Mouse (Mus musculus): ENCODE measurements around the gene Tmprss6. TPM values are rescaled to one million over a fixed set of nuclear protein-coding genes. Genes with fewer than 3 reads are reported as not detected.
A peak's percentile ranks its signal among the peaks of the same experiment; 100 is the strongest.

The Tmprss6 gene
- total RNA-seq (2021), result not detected

DNA sequence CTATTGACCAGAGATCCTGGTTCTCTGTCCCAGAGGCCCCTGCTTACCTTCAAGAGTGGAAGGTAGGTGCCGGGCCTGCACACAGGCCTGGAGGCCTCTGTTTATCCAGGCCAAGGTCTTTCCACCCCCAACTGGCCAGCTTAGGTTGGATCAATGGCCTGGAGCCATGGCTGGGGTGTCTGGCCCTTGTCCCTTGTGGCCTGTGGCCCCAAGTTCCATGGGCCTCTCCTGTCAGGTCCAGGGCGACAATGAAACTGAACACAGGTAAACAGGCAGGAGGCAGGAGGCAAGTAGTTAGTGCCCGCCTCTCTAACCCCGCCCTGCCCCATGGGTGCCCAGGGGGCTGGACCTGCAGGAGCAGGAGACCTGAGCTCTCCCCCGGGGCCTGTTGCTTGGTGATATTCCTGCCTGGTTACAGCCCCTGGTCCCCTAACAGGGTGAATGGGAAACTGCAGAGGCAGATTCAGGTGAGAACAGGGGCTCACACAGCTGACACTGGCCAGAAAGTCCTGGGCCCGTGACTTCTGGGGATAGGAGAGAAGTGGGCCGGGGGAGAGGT lies at the start of gene Tmprss6:
TSS of gene Tmprss6 (minus strand) at position 256 of the 559 bp plus-strand sequence.
- intact Hi-C loops (cut with DNase I), result no loop called here
- no peak for DNase-seq

DNA sequence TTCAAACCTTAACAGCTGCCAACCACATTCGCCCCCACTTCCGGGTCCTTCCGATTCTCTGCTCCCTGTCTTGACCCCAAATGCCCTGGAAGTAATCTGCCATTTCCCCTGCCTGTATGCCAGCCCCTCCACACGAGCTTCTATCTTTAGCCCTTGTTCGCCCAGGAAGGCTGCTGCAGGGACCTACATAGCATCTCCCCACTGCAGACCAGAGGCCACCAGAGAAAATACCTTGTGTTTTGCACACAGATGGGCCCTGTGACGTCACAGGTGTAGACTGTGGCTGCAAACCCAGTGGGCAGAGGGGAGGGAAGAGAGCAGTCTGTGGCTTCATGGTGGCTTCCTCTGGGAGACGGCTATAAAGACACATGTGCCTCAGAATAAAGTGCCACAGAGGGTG lies 49.8 kb upstream of the Tmprss6 start:
- intact Hi-C loops (cut with DNase I), result no loop called here

DNA sequence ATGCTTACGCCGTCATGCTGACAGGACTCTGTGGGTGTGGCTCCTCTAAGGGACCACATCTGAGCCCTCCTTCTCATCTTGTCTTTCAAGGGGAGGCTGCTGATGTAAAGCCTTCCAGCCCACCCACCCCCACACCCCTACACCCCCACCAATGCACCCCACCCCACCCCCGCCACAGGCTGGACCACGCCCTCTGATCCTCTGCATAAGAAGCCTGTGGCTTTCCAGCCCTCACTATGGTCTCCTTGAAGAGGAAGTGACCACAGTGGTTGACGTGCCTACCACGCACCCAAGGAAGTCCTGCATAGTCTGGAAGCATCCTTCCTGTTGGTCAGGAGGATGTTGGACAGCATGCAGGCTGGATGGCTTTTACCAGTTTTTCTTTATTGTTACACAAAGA lies 47.3 kb upstream of the Tmprss6 start:
- DNase-seq, result no peak
- intact Hi-C loops (cut with DNase I), result no loop called here

More for the DNA sequence above, 49.8 kb upstream of the Tmprss6 start:
- DNase-seq, result no peak

DNA sequence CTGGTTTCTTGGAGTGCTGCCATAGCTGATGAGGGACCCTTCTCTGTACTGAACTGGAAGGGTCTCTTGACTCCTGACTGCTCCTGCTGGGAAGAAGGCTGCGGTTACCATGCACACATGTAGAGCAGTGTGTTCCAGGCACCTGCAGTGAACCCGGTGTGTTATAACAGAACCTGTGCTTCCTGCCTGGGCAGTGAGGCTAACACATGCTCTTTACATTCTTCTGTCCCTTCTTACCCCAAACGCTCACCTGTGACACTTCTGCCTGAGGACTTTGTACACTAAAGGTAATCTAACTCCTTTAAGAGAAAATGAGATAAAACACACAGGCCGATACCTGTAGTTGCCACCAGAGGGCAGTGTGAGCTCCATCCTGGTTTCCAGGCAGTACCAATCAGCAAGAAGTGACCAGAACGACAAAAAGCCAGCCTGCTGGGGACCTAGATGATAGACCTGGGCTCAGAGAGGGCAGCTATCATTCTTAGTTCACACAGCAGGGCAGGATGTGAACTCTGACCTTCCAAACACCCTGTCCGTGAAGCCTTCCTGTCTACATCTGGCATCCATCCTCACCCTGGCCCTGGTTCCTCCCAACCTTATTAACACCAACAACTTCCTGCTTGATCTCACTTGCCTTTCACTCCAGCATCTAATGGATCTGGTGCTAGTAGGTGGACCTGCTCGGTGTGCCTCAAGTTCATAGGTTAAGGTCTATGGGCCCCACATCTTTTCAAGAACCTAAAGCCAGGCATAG lies 46.1 kb upstream of the Tmprss6 start:
- peak; percentile 85 to 86 for DNase-seq
- intact Hi-C loops (cut with DNase I), result loop anchor here (1.0 to 5.0 kb wide), 3 partner anchors 18 to 68 kb away; no protein-coding TSS in a partner anchor

DNA sequence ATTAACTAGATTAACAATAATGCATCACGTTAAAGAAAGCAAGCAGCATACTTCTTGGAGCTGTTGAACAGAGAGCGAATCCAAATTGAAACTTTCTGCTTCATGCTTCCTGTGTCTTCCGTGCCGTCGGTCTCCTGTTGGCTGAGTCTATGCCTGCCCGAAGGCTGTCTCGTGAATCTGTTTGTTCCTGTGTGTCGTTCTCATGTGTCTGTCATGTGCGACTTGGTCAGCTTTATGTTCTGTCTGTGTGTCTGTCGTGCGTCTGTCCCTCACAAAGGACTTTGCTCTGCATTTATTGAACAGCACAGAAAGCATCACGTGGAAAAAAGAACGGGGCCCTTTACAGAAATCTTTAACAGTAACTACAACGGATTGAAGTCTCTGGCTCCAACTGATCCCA lies 44.6 kb upstream of the Tmprss6 start:
- intact Hi-C loops (cut with DNase I), result loop anchor here (5.0 kb wide), 1 partner anchor 66 kb away; no protein-coding TSS in a partner anchor
- DNase-seq, result no peak

DNA sequence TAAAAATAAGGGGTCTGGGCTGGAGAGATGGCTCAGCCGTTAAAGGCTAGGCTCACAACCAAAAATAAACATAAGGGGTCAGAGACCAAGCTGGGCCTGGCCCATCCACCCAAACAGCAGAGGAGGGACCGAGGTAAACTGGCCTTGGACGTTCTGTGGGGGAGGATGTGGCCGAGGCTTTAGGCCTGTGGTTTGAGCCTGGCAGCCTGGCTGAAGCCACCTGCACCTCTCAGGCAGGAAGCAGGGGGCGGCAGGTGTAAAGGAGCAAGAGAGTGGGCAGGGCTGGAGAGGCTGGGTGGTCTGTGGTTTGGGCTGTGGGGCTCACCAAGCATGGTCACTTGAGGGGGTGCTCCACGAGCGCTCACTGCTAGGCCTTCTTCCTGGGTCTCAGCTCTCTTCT lies 43.5 kb upstream of the Tmprss6 start:
- intact Hi-C loops (cut with DNase I), result loop anchor here (5.0 kb wide), 1 partner anchor 65 kb away; no protein-coding TSS in a partner anchor
- no peak for DNase-seq

DNA sequence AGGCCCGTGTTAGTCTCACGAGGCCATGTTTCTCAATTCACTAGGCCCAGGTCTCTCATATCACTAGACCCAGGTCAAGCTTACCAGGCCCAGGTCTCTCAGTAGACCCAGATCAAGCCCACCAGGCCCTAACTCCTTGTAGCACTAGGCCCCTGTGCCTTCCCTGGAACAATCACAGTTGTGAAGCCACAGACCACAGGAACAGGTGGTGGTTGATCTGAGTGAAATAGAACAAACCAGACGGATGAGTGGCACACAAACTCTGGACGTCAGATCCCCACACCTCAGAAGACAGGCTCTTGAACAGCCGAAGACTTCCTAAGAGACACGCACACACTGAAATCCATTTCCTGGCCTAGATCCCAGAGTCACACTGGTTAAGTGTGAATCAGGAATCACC lies 42.3 kb upstream of the Tmprss6 start:
- intact Hi-C loops (cut with DNase I), result loop anchor here (5.0 kb wide), 1 partner anchor 63 kb away; no protein-coding TSS in a partner anchor
- no peak for DNase-seq

DNA sequence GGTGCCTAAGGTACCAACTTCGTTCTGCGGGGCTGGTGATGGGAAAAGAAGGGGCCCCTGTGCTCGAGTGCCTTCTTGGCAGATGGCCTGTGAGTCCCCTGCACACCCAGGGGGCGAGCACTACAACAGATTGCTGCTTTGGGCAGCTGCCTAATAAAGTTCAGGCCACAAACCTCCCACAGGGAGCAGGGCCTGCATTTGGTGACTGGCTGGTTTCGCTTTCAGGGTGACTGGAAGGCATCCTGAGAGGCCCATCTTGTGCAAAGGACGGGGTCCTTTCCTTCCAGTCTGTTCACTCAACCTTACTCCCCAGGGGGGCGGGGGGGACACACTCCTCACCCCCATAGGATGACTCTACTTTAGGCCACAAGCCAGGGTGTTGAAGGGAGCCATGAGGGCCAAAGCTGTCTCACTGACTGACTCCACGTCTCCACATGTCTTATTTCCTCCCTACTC lies 41.7 kb upstream of the Tmprss6 start:
- no peak for DNase-seq
- intact Hi-C loops (cut with DNase I), result loop anchor here (5.0 kb wide), 1 partner anchor 63 kb away; no protein-coding TSS in a partner anchor

DNA sequence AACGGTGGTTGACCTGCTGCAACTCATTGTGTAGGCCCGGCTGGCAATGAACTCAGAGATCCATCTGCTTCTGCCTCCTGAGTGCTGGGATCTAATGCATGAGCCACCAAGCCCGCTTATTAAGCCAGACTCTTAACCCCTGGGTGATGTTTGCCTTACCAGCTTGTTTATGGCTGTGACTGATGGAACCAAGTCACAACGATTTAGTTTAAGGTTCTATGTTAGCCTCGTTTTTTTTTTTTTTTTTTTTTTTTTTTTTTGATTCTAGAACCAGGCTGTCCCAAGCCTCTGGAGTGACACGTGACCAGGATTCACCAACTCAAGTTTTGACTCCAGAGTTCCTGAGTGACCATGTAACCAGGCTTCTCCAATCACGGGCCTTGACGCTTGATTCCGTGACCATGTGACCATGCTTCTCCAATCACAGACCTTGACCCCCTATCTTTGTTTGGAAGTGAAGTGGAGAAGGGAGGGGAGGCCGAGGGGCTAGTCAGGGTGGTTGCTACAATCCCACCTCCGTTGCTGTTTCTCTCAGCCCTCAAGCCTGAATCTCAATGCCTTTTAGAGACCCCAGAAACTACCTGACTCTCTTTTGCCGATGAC lies 41.0 kb upstream of the Tmprss6 start:
- DNase-seq, result no peak
- intact Hi-C loops (cut with DNase I), result no loop called here

DNA sequence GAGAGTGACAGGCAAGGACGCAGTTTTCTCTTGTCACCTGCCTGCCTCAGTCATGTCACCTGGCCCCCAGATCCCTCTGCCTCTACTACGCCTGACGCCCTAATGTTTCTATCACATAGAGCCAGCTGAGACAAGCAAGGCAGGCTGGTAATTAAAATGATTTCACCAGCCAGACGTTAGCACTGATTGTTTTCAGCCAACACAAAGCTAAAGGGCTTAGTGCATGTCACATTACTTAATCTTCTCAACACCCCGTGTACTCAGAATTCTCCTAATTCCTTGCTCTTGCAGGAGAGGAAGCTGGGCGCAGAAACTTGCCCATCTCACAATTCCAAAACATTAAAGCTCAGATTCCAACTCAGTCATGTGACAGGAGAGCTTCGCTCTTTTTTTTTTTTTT lies 40.0 kb upstream of the Tmprss6 start:
- intact Hi-C loops (cut with DNase I), result no loop called here
- no peak for DNase-seq

DNA sequence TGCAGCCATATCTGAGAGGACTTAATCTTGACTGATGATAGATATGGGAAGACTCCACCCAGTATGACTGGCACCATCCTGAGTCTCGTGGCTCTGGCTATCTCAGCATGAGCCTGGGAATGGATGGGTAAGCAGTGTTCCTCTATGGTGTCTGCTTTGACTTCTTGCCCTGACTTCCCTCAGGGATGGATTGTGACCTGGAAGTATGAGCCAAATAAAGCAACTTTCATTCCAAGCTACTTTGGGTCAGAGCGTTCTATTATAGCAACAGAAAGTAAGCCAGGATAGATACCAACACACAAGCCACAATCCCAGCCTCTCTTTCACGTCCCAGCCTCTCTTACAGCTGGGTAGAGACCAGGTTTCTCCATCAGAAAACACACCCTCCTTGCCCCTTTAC lies 37.1 kb upstream of the Tmprss6 start:
- intact Hi-C loops (cut with DNase I), result no loop called here

DNA sequence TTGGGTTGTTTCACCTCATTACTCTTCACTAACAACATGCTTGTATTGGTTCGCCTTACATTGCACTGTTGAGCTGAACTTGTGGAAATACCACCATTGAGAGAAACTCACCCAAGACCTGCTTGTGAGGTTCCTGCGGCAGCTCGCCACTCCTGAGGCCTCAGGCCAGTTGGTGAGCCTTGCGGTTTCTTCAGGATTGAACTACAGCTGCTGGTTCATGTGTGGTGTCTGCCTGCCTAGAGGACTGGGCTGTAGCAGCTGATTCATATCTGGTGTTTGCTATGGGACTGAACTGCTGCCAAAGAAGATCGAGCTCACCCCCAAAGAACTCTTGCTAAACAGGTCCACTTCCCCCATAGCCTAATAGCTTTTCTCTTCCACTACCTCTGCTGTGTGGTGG lies 36.4 kb upstream of the Tmprss6 start:
- intact Hi-C loops (cut with DNase I), result no loop called here
- no peak for DNase-seq

More for the DNA sequence above, 37.1 kb upstream of the Tmprss6 start:
- DNase-seq, result no peak

DNA sequence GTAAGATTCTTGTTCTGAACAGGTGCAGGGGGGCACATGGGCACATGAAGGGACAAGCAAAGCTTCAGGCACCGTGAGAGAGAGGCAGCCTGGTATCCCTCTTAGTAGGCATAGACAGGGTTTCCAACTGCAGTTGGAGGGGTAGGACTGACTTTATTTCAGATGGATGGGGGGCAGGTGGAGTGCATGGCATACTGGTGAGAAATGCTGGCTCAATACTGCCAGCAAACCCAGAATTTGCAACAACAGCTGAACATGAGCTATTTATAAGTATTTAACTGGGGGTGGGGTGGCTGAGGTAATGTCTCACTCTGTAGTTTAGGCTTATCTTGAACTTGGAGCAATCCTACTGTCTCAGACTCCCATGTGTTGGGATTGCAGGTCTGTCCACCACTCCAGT lies 35.6 kb upstream of the Tmprss6 start:
- DNase-seq, result no peak

DNA sequence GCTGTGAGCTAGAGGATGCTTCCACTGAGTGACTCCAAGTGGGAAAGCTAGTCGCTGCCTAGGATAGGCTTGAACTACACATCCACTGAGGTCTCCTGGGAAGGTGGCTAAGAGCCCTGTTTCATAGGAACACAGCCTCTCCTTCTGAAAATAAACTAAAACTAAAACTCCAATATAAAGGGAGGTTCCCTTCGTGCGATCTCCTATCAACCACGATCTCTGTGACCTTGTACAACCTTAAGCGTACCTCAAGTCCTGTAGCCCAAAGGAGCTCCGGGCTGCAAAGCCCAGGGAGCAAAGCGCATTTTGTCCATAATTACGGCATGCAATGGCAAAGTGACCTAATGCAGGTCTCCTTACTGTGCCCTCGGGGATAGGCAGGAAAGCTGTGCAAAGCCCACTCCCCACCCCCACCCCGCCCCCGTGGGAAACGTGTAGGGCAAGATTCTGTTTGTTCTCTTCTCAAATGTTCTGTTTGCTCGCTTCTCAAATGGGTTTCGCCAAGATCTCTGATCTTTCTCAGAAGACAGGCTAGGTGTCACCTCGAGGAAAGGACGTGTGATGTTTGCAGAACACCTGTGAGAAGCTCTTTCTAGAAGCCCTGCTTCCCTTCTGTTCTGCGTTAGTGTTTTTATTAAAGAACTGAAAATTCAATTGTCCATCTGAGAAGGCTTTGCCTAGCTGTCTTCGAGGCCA lies 34.2 kb upstream of the Tmprss6 start:
- intact Hi-C loops (cut with DNase I), result no loop called here
- no peak for DNase-seq

More for the DNA sequence above, 35.6 kb upstream of the Tmprss6 start:
- intact Hi-C loops (cut with DNase I), result no loop called here

DNA sequence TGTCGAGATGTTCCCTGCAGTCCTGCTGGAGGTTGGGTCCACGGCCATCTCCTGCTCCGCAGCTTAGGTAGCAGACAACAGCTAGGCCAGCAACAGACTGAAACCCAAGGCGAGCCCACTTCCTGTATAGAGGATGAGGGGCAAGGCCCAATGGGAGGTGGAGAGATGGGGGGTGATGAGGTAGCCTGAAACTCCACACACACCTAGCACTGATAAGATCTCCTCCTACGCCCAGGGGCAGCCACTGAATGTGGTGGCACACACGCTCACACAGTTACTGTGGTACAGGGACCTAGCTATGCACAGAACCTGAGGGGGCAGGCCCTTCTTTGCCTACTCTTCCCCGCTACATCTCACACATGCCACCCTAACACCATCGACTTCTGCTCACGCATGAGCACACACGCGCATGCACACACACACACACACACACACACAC lies 26.6 kb upstream of the Tmprss6 start, which contains the start of gene Il2rb:
TSS of gene Il2rb (minus strand) at position 304 of the 439 bp plus-strand sequence.
- no peak for DNase-seq
- intact Hi-C loops (cut with DNase I), result no loop called here

DNA sequence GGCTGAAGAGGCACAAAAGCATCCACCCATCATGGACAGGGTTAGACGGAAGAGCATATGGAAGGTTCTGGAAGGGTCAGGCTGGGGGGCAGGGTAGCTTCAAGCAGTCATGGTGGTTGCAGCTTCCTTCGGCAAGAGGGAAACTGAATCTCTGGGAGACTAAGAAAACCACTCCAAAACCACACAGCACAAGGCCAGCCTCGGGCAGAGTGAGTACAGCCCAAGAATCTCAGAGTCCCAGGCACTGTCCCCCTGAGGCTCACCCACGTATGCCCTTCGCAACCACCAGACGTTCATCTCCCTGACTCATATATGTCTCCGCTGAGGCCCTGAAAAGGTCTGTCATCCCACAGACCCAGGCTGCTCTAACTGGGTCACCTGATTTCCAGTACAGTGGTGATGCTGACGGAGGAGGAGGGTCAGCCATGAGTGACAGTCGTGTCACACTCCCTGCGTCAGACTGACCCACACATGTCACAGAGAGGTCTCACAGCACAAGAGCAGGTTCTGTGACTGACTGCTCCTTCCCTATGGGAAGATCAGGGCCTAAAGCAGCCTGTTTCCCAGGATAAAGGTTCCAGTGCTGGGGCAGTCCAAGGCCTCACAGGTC lies 25.1 kb upstream of the Tmprss6 start:
- intact Hi-C loops (cut with DNase I), result no loop called here
- no peak for DNase-seq

DNA sequence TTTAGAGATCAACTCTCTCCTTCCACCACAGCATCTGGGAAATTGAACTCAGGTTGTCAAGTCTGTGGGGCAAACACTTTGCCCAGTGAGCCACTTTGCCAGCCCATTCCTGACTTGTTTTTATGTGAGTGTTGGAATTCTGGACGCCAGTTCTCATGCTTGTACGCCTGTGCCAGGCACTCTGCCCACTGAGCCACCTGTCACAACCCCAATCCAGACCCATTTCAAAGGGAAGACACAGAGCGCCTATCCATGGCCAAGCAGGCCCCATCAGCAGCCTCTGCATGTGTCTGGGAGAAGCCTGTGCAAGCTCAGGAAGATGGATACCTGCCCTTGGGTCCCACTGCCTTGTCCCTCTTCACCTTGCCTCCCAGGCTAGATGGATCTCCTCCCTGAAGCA lies 22.9 kb upstream of the Tmprss6 start:
- intact Hi-C loops (cut with DNase I), result no loop called here
- DNase-seq, result no peak

DNA sequence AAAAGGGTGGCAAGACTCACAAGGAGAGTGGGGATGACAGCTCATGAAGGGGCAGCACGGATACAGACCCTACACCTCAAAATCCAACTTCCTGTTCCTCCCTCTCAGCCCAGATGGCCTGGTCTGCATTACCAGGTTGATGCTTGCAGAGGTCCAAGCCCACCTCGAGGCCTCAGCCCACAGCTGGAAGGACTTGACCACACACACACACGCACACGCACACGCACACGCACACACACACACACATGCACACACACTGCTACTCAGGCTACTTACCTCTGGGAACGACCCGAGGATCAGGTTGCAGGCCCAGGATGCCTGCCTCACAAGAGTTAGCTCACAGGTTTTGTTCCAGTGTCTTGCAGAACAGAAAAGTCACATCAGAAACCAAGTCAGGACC lies 21.5 kb upstream of the Tmprss6 start:
- intact Hi-C loops (cut with DNase I), result no loop called here
- no peak for DNase-seq

DNA sequence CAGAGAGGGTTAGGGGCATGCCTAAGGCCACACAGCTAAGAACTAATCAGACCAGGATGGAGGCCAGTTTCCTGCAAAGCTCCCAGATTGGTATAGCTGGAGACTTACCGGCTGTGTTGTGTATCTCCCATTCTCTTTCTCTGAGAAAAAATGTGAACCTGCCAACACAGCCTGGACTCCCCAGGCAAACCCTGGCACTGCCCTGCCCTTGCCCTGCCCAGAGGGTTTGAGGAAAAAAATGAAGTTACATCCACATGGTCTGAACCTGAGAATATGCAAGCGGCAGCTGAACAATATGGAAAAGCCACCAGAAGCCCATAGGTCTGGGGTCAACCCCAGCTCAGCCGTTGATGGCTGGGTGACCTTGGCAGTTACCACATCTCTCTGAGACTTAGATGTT lies 20.8 kb upstream of the Tmprss6 start:
- intact Hi-C loops (cut with DNase I), result no loop called here
- no peak for DNase-seq

DNA sequence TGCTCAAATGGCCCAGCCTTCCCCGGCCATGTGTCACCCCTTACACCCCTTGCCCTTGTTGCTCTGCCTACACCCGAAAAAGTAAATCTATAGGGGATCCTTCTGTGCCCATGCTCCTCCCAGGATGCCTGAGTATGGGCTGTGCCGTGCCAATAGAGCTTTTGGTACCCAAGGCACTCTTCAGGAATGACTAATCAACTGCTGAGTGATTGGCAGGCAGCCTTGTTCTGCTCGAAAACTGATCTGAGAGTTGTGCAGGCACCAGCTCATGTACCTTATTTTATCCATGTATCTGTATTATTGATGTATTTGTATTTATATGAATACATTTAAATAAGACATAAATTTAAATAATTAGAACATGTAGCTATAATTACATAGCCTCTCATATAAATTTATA lies 18.6 kb upstream of the Tmprss6 start:
- DNase-seq, result no peak
- intact Hi-C loops (cut with DNase I), result no loop called here
